Mouse (Mus musculus) liver, adult 2 months (tissue): ENCODE measurements at regions not wholly inside any gene's neighbourhood (a gene's known extent, or its start where the extent isn't known, plus 50 kb on each side); places are given as distances from the start of the nearest gene placed in this dataset.

ENCODE experiments used
- DNase-seq: peaks from one replicate; pipeline ENCODE4 v3.0.0-alpha.2; 2011; ENCODE audit warnings: low read depth, low spot score; ENCODE audit errors: extremely low read depth
- H3K27ac ChIP-seq: fragments of 200-500 bp; replicated peaks from 2 replicates; pipeline ENCODE4 v1.5.1; 2012; ENCODE audit warnings: low read depth, mild to moderate bottlenecking, control low read depth, inconsistent platforms, low read length; ENCODE audit not compliant: insufficient read depth
- H3K27me3 ChIP-seq: fragments of 200-500 bp; 2 replicates; pipeline ENCODE4 v1.6.1; 2012; ENCODE audit warnings: mild to moderate bottlenecking, moderate library complexity, low read length, inconsistent platforms; ENCODE audit not compliant: control insufficient read depth, insufficient read depth
- H3K36me3 ChIP-seq: fragments of 200-500 bp; 2 replicates; pipeline ENCODE4 v1.6.1; 2012; ENCODE audit warnings: low read length, inconsistent platforms; ENCODE audit not compliant: control insufficient read depth, insufficient read depth
- H3K4me1 ChIP-seq: fragments of 200-500 bp; 2 replicates; pipeline ENCODE4 v1.6.1; 2011; ENCODE audit warnings: low read length; ENCODE audit not compliant: control insufficient read depth, insufficient read depth
- H3K4me3 ChIP-seq: fragments of 200-500 bp; 2 replicates; pipeline ENCODE4 v1.5.1; 2011; ENCODE audit warnings: low read depth, mild to moderate bottlenecking, control low read depth, low read length, moderate library complexity; ENCODE audit not compliant: insufficient read depth
- H3K79me2 ChIP-seq: fragments of 200-500 bp; 2 replicates; pipeline ENCODE4 v1.6.1; 2012; ENCODE audit warnings: inconsistent platforms, mild to moderate bottlenecking, low read length, moderate library complexity; ENCODE audit not compliant: control insufficient read depth, insufficient read depth
- H3K9ac ChIP-seq: fragments of 200-500 bp; 2 replicates; pipeline ENCODE4 v1.6.1; 2012; ENCODE audit warnings: low read depth, mild to moderate bottlenecking, control low read depth, inconsistent platforms, low read length
- CTCF ChIP-seq: fragments of 200-500 bp; IDR thresholded peaks from 2 replicates; pipeline ENCODE4 v1.5.1; 2011; ENCODE audit warnings: low read depth, low read length, control low read depth
- POLR2A ChIP-seq: fragments of 200-500 bp; IDR thresholded peaks from 2 replicates; pipeline ENCODE4 v1.6.1; 2011; ENCODE audit warnings: low read length, control low read depth; ENCODE audit not compliant: insufficient read depth; ENCODE audit errors: extremely low read depth
- WGBS: fragments of 180-500 bp; shearing (Covaris S2); methylation state at CpG from one replicate; pipeline ENCODE4 v1.1.7; 2018; 5-methylcytosine and 5-hydroxymethylcytosine counted together

DNA sequence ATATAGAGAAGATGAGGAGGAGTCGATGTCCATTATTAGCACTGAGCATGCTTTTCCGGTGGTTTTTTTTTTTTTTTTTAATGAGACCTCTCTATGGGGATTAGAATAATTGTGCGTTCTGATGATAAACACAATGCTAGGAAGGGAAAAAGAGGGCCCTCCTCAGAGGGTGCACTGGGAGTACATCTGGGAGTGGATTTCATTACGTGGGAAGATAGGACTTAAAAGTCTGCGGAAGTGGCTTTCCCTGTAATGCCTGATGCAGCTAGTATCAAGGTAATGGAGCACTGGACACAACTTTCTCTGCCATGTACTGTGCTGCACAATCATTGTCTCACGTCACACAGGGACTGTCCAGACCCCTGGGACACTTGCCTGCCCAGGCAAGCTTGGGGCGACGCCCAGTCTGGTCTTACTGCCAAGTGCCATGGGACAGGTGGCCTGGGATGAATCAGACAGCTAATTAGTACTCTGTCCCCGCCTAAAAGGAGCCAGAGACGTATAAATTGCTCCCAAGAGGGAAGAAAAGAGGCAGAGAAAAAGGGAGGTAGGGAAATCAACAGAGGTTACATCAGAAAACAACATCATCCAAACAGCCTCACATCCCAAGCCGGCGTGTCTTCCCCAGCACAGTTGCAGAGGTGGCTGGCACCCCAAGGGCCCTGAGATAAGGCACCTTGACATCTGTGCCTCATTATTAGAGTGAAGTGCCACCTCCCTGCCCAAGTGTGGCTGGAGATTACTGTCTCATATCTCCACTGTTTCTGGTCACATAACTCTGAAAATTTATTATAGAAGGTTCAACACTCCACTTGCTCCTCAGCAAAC lies 86.0 kb upstream of the Ncam1 start:
- DNase-seq = no peak
- 75% methylated on average over 12 of the region's 12 CpGs for WGBS
- TF ChIP-seq CTCF (no peak), POLR2A (no peak)

DNA sequence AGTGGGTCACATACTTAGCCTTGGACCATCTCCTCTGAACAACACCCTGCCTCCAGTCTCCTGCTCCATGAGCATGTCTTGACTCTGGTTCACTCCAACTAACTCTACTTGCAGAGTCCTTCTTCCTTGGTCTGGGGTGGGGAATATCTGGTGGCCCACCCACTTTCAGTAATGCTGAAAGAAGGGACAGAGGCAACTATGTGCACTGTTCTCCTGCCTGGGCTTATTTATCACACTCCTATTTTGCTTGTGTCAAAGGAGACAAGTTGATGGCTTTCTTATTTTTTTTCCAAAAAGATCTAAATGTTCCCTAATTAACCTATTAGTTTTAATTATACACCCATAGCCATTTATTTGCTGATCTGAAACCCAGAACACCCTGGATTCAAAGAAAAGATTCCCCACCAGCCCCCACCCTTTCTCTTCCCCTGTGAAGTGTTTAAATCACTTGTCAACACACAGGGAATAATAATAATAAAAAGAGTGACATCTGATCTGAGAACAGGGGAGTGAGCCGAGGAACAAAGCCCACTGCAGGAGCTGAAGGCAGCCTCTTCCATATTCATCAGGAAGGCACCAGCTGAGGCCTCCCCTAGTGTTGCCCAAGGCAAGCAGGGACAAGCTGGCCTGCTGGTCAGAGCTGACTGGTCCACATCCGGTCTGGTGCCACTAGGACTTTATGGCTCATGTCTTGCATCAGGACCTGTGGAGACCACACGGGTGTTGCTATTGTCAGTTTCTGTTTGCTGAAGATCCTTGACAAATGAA lies 80.8 kb upstream of the Ncam1 start:
- H3K27ac ChIP-seq = no peak overlapping the region
- H3K79me2 ChIP-seq = no peaks in the 10 kb centered on the region
- no peak overlapping the region for H3K4me3 ChIP-seq
- WGBS = 54% methylated on average over 3 of the region's 3 CpGs
- no peaks in the 10 kb centered on the region for H3K4me1 ChIP-seq
- TF ChIP-seq CTCF = no peak
- TF ChIP-seq POLR2A = no peak
- H3K9ac ChIP-seq = no peak overlapping the region
- no peak for DNase-seq
- H3K27me3 ChIP-seq = no peaks in the 10 kb centered on the region
- no peaks in the 10 kb centered on the region for H3K36me3 ChIP-seq

More for the DNA sequence above, 86.0 kb upstream of the Ncam1 start:
- Histone ChIP-seq H3K27me3 (no peaks in the 10 kb centered on the region), H3K36me3 (no peaks in the 10 kb centered on the region), H3K79me2 (no peaks in the 10 kb centered on the region), H3K27ac (no peak overlapping the region), H3K9ac (no peak overlapping the region), H3K4me1 (no peaks in the 10 kb centered on the region), H3K4me3 (no peak overlapping the region)

DNA sequence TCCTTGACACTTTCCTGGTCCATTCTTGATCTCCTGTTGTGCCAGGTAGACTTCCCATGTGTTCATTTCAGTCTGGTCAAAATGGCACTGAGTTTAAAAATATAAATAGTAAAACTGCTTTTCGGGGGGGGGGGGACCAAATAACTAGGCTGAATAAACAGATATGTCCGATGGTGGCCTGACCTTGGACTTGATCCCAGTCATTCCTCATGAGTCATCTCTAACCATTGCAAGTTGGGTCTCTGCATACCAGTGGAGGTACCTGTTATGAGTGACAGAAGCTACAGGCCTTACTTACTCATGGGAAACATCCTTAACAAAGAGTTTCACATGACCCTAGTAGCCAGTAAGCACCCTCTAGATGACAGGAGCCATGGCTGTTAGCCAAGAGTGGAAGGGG lies 76.2 kb upstream of the Ncam1 start:
- Histone ChIP-seq H3K36me3 (no peaks in the 10 kb centered on the region), H3K4me3 (no peak overlapping the region), H3K79me2 (no peaks in the 10 kb centered on the region), H3K27me3 (peaks cover 3% of the 10 kb centered on the region; the same call in 1 of the 2 replicates), H3K4me1 (no peaks in the 10 kb centered on the region), H3K27ac (no peak overlapping the region), H3K9ac (no peak overlapping the region)
- WGBS = 61% methylated on average over 2 of the region's 2 CpGs
- DNase-seq = no peak
- no peak for TF ChIP-seq POLR2A
- no peak for TF ChIP-seq CTCF

DNA sequence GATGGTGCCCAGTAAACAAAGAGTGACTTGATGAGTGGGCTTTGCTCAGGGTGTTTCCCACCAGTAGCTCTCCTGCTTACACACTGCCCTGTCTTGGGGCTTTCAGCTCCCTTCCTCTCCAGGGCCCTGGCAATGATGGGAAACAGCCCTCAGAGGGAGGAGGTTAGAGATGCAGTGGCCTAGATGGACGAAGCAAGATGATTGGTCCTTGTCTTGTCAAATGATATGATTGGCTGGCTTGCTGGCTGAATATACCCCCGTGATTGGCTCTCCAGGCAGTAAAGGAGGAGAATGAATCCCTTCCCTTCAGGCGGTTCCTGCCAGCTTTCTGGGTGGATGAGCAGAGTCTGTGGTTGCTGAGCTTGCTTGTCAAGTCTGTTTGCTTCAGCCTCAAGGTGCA lies 74.8 kb upstream of the Ncam1 start:
- no peaks in the 10 kb centered on the region for H3K36me3 ChIP-seq
- H3K27me3 ChIP-seq = peaks cover 3% of the 10 kb centered on the region; the same call in 1 of the 2 replicates
- WGBS = 15% methylated on average over 3 of the region's 3 CpGs
- no peaks in the 10 kb centered on the region for H3K4me1 ChIP-seq
- H3K4me3 ChIP-seq = no peak overlapping the region
- DNase-seq = no peak
- H3K79me2 ChIP-seq = no peaks in the 10 kb centered on the region
- TF ChIP-seq CTCF (no peak), POLR2A (no peak)
- H3K9ac ChIP-seq = no peak overlapping the region
- H3K27ac ChIP-seq = no peak overlapping the region

DNA sequence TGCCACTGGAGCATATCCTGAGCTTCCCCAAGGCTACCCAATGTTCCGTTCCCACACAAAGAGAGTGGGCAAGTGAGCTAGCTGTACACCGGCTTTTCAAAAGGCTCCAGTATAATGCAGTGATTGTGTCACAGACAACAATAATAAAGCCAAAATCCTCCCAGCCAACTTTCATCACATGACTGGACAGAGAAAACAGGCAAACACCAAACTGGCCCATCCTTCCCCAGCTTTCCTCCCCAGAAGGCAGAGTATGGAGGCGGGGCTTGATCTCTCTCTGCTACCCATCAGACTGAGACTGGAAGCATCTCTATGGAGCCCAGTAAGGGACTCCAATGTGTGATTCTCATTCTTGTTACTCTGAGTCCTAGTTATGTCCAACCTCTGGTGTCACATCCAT lies 52.8 kb upstream of the Ncam1 start:
- WGBS = 92% methylated on average over 3 of the region's 3 CpGs
- Histone ChIP-seq H3K36me3 (no peaks in the 10 kb centered on the region), H3K79me2 (no peaks in the 10 kb centered on the region), H3K27ac (no peak overlapping the region), H3K27me3 (no peaks in the 10 kb centered on the region), H3K4me1 (no peaks in the 10 kb centered on the region), H3K9ac (no peak overlapping the region), H3K4me3 (no peak overlapping the region)
- DNase-seq = no peak
- TF ChIP-seq POLR2A = no peak
- TF ChIP-seq CTCF = no peak

DNA sequence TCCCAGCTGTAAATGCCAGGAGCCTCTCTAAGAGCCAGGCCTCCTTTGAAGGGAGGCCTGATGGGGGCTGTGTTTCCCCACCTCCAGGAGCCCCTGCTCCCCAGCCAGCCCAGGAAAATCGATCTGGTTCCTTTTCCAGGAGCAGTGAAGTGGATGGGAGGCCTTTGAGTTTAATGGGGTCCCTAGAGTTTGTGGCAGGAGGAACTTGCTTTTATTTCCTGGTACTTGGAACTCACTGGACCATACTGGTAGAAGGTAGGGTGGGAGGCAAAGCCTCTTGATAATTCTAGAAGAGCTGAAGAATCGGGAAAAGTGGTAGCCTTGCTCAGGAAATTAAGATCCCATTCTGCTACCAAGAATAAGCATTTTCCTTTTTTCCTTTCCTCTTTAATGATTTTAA lies 50.7 kb upstream of the Ncam1 start:
- Histone ChIP-seq H3K79me2 (no peaks in the 10 kb centered on the region), H3K36me3 (no peaks in the 10 kb centered on the region), H3K27me3 (no peaks in the 10 kb centered on the region), H3K9ac (no peak overlapping the region), H3K27ac (no peak overlapping the region), H3K4me3 (no peak overlapping the region), H3K4me1 (no peaks in the 10 kb centered on the region)
- DNase-seq = no peak
- 53% methylated on average over 2 of the region's 2 CpGs for WGBS
- TF ChIP-seq CTCF (no peak), POLR2A (no peak)
